Mouse (Mus musculus) thymus, adult 18-20 months (tissue): ENCODE measurements around the gene Adarb1.
"Not testable (repeated sequence)": the region's sequence is repeated elsewhere in the genome, so short reads cannot be mapped to it uniquely, and the experiment has no call there.

Experiments used
- DNase-seq, 2 experiments: peaks; one replicate each; pipeline ENCODE4 v3.0.0; 2022; ENCODE audit warnings: mixed read lengths in 2 of 2

Gene Adarb1

DNA sequence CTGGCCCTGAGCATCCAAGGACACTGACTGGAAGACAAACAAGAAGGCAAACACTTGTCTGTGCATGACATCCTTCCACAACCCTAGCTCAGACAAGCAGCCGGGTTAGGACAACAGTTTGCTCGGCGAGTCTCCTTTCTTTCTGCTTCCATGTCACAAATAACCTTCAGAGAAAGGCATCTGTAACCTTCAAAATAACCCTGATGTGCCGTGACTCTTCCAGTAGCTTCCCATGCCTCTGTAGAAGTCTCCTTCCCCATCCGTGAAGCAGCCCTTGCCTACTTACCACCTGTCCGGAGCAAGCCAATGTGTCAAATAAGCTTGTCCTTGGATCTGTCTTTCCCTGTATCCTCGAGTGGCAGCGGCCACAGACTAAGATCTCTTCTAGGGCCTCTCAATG, 112.3 kb downstream of the Adarb1 start:
- no peak for DNase-seq

DNA sequence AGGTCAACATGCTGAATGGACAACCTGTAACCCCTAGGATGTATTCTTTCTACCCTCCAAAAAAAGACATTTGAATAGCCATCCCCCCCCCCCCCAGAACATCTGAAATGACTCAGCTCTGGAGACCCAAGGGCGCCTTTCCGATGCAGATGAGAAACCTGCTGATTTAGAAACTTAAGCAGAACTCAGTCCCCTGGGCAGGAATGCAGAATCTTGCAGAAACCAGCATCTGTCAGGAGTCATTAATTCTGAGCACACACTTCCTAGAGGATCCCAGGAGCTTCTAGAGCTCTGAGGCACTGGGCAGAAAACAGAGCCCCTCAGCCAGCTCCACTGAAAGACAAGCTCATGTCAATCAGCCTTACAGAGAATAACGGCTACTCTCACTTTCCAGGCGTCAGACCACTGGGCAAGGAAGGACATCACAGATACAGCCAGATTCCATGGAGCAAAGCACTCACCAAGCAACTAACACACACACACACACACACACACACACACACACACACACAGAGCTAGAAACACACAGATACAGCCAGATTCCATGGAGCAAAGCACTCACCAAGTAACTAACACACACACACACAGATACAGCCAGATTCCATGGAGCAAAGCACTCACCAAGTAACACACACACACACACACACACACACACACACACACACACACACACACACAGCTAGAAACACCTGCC, 113.1 kb downstream of the Adarb1 start:
- DNase-seq: no peak

DNA sequence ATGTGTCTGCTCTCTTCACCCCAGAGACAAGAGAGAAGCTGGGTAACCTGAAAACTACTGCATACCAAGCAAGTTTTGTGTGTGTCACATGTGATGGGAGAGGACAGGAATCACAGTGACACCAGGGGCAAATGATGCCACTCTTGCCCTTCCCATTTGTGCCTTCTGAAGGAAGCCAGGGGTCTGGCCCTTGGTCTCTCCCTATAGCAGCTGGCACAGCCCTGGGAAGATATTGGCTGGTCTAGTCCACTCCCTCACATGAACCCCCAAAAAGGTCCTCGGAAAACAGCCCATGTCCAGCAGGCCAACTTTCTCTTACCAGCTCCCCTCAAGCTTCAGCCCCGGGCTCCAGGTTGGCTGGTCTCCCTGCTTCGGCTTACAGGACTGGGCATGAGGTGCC, 113.7 kb downstream of the Adarb1 start:
- no peak for DNase-seq

DNA sequence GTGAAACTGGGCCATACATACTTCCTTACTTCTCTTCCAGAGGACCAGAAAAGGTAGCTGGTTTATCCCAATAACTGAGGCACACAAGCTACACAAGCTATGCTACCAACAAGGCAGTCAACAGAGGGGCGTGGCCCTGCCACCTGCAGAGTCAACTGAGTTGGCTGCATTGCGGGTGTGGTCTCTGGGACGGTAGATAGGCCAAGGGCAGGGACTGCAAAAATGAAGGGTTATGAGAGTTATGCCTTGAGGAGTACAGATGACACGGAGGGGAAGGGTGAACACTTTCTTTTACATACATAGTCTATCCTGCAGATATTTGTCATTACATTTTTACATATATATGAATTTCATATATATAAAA, 117.2 kb downstream of the Adarb1 start:
- no peak for DNase-seq

DNA sequence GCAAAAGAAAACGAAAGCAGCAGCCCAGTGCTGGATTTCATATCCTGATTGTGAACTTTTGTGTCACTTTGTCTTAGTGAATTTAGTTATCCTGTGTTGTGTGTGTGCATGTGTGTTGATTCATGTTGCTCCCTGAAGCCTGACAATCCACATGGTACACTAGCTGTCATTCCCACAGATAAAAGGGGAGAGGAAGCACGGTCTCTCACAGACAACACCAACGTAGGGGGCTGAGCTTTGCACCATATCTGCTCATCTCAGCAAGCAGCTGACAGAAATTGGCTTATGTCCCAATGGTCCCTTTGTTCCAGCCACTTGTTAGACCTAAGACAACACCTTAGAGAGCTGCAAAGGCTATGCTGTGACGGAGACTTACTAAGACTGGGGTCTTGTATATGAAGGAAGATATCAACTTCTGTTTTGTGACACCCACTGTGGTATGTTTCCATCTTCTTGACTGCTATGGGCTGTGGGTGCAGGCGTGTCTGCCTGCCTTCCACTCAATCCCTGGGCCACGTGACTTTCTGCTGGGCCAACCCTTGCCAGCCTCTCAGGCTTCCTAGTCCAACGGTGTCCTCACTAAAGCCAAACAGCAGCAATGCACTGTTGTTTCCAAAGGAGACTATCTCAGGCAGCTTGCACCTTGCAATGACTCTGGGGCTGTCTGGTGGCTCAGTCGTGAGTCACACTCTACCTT, 117.7 kb downstream of the Adarb1 start:
- DNase-seq: no peak

DNA sequence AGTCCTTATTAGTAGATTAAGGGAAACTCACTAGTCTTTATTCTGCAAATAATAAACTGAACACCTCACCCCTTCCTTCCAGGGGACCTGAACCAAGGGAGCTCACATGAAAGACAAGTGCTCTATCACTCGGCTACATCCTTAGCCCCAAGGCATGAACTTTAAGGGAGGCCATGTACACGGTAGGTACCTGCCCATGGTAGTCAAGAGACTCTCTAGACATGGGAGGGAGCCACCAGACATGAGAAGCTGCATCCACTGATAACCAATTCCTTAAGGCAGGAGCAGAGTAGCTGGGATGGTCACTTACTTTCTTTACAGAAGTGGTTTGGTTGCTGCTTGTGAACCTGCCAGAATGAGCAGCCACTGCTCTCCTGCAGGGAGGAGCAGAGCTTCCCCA, 118.9 kb downstream of the Adarb1 start:
- no peak for DNase-seq

DNA sequence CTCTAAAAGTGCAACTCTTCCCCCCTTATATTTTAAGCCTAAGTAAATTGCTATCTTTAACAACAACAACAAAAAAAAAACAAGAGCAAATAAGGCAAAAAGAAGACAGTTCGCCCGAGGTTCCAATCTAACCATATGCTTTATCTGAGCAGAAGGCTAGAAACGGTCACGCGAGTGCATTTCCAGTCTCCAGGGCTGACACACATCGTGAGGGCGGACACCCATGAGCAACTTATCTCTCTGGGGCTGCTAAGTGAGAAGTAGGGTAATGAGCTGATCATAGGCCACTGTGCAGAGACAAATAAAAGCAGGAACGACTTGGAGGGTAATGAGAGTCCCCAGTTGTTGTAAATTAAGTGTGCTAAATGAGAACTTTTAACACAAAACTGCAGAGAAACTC, 119.4 kb downstream of the Adarb1 start:
- no peak for DNase-seq

DNA sequence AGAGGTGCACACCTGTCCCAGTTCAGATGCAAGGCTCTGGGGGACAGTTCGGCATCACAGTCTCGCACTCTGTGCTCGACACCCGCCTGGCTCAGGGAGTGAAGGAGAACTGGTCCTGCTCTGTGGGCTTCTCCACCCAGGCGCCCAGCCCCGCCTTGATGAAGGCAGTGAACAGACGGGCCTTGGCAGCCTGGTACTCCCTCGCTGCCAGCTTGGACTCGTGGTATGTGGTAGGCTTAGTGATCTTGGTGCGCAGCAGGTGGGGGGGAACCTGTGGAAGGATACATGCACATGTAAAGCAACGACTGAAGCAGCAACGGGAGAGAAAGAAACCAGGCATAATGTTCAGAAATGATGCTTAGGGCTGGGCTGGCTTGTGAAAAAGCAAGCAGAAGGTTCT, 123.4 kb downstream of the Adarb1 start:
- DNase-seq: no peak

DNA sequence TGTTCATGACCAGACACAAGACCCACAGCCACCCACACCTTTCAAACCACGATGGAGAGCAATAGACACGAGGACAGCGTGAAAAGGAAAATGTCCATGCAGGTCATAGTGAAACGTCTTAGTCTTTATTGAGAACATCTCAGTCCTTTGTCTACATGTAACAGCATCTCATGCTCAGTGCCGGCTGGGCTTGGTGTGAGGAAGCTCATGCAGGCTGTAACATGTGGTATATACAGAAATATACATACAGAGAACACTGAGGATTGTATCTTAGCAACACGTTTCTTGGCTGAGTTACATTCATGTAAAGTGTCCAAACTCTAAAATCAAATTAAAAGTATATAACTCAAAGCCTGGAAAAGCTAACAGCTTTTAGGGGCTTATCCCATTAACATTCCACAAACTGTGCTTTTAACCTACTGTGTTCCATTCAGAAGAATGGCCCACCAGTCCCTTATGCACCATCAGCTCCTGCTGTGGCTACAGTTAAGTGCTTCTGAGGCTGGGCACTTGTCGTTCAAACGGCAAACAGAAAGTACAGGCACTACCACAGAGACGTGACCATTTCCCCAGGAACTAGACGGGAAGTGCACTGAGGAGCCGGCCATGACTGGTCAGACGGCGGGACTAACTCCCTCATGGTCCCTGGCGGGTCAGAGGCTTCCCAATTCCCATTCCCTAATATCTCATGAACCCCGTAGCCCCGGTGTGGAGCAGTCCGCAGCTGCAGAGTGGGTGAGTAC, 127.3 kb downstream of the Adarb1 start:
- DNase-seq: no peak

DNA sequence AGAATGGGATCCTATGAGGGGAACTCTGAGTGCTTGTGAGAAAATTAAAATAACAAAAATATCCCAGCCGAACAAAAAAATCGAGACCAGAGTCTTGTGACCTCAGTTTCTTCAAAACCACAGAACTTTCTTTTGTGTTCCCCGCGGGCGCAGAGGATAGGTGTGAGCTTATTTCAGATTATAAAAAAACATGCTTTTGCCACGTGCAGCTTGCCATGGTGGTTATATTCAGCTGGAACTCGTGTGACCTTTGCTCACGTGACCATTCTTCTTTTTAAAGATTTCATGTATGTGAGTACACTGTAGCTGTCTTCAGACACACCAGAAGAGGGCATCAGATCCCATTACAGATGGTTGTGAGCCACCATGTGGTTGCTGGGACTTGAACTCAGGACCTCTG, 128.5 kb downstream of the Adarb1 start:
- DNase-seq: no peak

DNA sequence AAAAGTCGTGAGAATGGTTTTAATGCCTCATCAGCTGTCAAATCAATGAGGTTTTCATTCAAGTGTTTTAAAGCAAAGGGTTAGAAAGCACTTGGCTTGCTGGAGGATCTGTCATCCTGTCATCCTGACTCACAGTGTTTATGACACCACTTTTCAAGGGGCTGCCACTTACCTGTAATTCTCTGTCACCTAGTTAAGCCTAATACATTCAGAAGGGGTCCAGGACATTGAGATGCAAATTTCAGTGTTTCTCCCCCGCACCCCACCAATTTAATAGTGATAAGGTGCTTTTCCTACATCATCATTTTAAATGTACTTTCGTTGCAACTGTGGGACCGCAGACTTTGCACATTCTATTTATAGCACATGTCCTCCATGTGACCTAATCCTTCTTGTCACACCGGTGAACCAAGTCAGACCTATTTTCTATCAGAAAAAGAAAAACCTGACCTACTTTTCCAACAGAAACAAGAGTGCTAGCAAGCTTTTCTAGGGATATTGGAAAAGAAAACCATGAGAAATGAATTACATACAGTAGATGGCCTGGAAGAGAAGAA, 129.4 kb downstream of the Adarb1 start:
- no peak for DNase-seq

DNA sequence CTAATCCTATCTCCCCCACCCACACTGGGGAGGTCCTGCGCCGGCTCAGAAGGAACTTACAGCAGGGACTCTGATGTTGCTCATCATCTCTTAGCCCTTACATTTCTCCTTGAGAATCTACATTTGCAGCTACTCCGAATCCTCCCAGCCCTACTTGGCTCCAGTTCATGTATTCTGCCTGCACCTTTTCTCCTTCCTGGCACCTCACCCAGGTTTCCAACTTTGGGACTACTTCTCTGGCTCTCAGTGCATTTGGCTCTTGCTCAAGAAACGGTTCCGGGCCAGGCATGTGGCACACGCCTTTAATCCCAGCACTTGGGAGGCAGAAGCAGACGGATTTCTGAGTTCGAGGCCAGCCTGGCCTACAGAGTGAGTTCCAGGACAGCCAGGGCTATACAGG, 130.4 kb downstream of the Adarb1 start:
- DNase-seq: no peak

DNA sequence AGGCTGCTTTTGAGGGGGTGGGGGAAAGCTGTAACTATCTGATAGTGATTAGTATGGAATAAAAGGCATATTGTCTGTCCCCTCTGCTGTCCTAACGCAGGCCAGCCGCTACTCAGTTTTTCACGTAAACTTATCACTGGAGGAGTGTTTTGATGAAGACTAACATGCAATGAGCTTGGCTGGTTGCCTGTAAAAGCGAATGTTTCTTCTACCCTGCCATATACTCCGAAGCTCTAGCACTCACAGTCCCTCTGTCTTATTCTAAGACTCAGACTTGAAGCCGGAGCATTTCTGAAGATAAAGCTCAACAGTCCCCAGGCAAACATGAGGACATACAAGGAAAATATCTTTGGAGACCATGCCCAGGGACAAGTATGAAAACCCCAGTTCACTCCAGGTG, 133.2 kb downstream of the Adarb1 start:
- no peak for DNase-seq

DNA sequence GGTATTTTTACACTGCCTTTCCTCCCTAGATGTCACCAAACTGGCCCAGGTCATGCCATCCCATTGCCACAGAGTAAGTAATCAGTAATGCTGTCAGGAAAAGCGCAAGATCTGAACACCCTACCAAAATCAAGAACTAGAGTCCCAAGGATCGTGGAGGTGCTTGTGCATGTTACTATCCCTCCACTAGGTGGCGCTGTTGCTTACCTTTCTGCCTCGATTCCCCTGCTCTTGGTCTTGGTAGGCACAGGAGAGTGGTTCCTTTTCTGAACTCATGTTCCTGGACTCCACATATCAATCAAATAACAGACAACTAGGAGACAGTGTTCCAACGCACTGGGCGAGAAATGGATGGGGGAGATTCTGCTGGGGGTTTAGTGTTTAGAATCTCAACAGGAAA, 135.2 kb downstream of the Adarb1 start:
- peak in 1 of 2 experiments; percentile 19 for DNase-seq

DNA sequence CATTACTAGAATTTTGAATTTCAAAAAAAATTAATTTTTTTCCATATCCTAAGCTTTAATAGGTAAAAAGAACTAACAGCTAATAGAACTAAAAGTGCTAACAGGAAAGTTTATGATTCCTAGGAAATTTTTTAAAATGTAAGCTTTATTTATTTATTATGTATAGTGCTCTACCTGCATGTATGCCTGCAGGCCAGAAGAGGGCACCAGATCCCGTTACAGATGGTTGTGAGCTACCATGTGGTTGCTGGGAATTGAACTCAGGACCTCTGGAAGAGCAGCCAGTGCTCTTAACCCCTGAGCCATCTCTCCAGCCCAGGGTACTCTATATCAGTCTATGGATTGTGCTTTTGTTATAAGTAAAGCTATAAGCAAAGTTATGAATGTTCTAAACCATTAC, 136.0 kb downstream of the Adarb1 start:
- DNase-seq: not testable (repeated sequence)

DNA sequence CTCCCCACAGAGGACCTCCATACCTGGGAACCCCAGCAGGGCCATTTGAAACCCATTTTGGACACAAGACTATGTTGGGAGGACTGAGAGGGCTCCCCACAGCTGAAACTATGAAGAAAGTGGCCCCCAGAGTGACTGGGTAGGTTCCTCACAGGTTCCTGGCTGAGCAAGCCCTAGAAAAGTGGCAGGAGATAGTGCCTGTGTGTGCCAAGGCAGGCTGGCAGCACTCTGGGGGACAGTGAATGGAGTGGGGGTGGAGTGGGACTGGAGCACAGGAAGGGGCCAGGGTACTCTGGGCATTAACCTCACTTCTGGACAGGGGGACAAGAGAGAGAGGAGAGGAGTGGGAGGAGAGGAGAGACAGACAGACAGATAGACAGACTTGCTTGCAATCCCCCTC, 144.3 kb downstream of the Adarb1 start:
- DNase-seq: no peak

DNA sequence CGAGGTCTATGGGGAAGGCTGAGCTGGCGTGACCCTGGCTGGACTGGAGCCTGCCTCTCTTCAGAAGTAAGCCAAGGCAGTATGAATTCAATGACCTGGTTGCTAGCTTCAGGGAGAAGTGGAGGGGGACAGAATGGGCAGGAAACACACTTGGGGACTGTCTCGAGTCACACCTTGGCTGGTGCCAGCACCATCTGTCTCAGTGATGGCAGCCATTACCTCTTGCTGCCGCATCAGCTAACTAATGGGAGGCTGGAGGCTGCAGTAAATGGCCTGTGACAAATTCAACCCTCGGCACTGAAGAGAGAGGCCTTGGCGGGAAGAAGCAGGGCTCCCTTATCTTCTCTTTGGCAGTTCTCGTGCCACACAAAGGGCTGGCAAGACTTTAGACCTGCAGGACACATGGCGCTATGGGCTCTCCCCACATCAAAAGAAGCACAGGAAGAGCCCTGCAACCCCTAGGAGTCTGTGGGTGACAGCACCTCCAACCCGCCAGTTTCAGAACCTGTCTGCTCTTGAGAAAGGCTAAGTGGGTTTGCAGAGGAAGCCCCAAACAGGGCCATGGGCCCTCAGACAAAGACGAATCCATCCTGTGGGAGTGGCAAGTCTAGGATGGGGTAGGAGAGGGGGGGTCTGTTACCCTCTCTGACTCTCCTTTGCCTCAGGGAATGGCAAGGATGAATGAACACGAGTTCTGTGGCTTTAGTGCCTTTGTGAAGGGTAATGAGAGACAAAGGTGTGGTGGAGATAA, 144.9 kb downstream of the Adarb1 start:
- DNase-seq: no peak

DNA sequence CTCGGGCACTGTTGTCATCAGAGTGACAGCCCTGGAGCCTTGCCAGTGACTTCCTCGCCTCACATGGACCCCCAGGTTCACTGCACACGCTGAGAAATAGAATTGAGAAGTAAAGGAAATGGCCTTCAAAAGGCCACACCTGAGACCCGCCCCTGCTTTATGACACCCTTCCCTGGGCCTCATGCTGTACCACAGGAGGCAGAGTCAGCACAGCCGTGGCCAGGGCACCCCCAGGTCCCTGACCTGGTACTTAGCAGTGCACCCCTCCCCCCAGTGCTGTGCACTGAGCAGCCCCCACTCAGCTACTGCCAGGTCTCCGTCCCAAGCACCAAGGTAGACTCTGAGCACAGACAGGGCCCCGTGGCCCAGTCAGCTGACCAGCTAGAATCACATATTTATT, 148.9 kb downstream of the Adarb1 start:
- DNase-seq: no peak

DNA sequence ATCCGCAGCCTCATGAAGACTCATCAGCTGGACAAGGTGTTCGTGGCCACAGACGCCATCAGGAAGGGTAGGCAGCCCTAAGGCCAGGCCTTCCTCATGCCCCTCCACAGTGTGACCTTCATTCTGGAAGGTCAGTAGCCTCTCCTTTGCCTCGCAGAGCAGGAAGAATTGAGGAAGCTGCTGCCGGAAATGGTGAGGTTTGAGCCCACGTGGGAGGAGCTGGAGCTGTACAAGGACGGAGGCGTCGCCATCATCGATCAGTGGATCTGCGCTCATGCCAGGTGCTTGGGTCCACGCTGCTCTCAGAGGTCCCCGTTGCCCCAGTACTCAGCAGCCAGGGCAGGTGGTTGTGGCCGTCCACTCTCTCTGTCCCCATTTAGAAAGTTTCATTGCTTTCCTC, 151.0 kb downstream of the Adarb1 start:
- DNase-seq: no peak

DNA sequence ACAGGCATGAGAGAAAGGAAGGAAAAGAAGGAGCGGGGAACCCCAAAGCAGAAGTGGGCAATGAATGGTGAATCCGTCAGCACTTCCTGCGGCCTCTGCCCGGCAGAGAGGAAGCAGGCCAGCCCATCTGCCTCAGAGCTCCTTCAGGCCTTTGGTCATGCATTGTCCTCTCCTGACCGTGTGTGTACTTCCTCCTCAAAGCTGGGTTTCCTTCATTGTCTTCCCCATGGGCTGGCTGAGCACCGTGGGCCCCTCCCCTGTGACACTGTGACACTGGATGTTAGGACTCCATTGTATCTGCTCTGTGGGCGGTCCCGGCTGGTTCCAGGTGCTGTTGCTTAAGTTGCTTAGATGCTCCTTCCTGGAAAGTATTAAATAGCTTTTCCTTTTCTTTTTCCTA, 151.8 kb downstream of the Adarb1 start:
- DNase-seq: no peak

DNA sequence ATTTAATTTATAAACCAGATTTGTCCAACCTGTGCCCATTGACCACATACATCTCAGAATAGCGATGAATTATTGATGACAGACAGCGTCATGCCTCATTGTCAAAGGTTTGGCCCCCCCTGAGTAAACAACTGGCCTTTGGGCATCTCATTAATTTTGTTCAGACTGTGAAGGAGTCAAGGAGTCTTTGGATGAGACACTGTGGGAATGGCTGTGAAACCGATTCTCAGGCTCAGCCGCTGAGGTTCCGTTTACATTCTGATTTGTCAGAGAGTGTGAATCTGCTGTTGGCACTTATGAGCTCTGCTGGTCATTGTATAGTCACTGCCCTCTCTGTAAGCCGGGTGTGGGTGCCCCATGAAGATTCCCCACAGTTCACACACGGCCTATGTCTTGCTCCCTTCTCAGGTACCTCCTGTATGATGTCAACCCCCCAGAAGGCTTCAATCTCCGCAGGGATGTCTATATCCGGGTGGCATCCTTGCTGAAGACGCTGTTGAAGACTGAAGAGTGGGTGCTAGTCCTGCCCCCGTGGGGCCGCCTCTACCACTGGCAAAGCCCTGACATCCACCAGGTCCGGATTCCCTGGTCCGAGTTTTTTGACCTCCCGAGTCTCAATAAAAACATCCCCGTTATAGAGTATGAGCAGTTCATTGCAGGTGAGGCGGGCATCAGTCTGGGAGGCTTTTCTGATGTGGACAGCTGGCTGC, 157.7 kb downstream of the Adarb1 start:
- no peak for DNase-seq
